Mouse (Mus musculus) embryo, embryonic 11.5 days (tissue): ENCODE measurements around the gene Vmn2r70.

Experiments used
- DNase-seq: peaks from one replicate; pipeline ENCODE4 v3.0.0-alpha.2; 2012; ENCODE audit warnings: low read depth, low spot score

The Vmn2r70 gene

GRCm38 (mm10) chr7:85569092-85569491 is at the start of gene Vmn2r70:
TSS of gene Vmn2r70 (minus strand) at chr7:85569192.
- DNase-seq, result no peak

- DNase-seq, result no peak
Measured at GRCm38 (mm10) chr7:85562787-85563186, 6.2 kb downstream of the Vmn2r70 start, which contains the start of gene Vmn2r71. TSS of gene Vmn2r71 (plus strand) at chr7:85563087.

GRCm38 (mm10) chr7:85543118-85543517 is 25.9 kb downstream of the Vmn2r70 start:
- DNase-seq, result no peak

- DNase-seq, result no peak
Measured at GRCm38 (mm10) chr7:85542108-85542507, 26.9 kb downstream of the Vmn2r70 start.
